Mouse (Mus musculus) adipocyte (in vitro differentiated cells): ENCODE results near the gene Kcnh1.
A peak's percentile ranks its signal among the peaks of the same experiment; 100 is the strongest.

Source experiments
- DNase-seq: peaks from one replicate; pipeline ENCODE4 v3.0.0-alpha.2; 2016; ENCODE audit warnings: low spot score

Gene Kcnh1

GRCm38 (mm10) chr1:192531490-192532146 is 341.0 kb downstream of the Kcnh1 start:
- DNase-seq, result no peak

GRCm38 (mm10) chr1:192532212-192532611 is 341.6 kb downstream of the Kcnh1 start:
- DNase-seq, result no peak

GRCm38 (mm10) chr1:192533016-192533415 is 342.4 kb downstream of the Kcnh1 start:
- no peak for DNase-seq

- DNase-seq, result no peak
These were observed 345.9 kb downstream of the Kcnh1 start for GRCm38 (mm10) chr1:192536440-192536839.

GRCm38 (mm10) chr1:192537169-192537568 is 346.6 kb downstream of the Kcnh1 start:
- no peak for DNase-seq

- DNase-seq, result no peak
These were observed 351.5 kb downstream of the Kcnh1 start for GRCm38 (mm10) chr1:192542093-192542492.

- DNase-seq, result no peak
These were observed 353.1 kb downstream of the Kcnh1 start for GRCm38 (mm10) chr1:192543686-192544085.

GRCm38 (mm10) chr1:192544091-192544490 is 353.5 kb downstream of the Kcnh1 start:
- no peak for DNase-seq

GRCm38 (mm10) chr1:192544901-192545300 is 354.3 kb downstream of the Kcnh1 start:
- no peak for DNase-seq

GRCm38 (mm10) chr1:192546843-192547242 is 356.3 kb downstream of the Kcnh1 start:
- peak; percentile 7 for DNase-seq

GRCm38 (mm10) chr1:192550561-192550960 is 360.0 kb downstream of the Kcnh1 start:
- DNase-seq, result no peak

GRCm38 (mm10) chr1:192555516-192555915 is 364.9 kb downstream of the Kcnh1 start:
- DNase-seq, result no peak

GRCm38 (mm10) chr1:192557978-192558594 is 367.5 kb downstream of the Kcnh1 start:
- DNase-seq, result no peak

- no peak for DNase-seq
These were observed 368.8 kb downstream of the Kcnh1 start for GRCm38 (mm10) chr1:192559341-192559740.
